Mouse (Mus musculus): ENCODE results near the gene Tarbp2. TPM values are rescaled to one million over a fixed set of nuclear protein-coding genes. Genes with fewer than 3 reads are reported as not detected.

The Tarbp2 gene
- polyA plus RNA-seq, 1 experiment from 2014 or later: 105 TPM

GRCm38 (mm10) chr15:102503924-102504782 lies 13.8 kb upstream of the Tarbp2 start:
- 85% methylated on average over 9 of the region's 9 CpGs for WGBS

GRCm38 (mm10) chr15:102505073-102505769 lies 12.8 kb upstream of the Tarbp2 start:
- Histone ChIP-seq H3K9ac (ENCODE audit: low read depth, low read length) (no peak overlapping the region), H3K9me3 (ENCODE audit: control insufficient read depth, low read length) (no peaks in the 10 kb centered on the region), H3K27me3 (replicated peaks; ENCODE audit: control insufficient read depth, insufficient read depth, low read length) (no peaks in the 10 kb centered on the region), H3K4me2 (ENCODE audit: low read depth, low read length) (no peak overlapping the region), H3K36me3 (ENCODE audit: control insufficient read depth, insufficient read depth, low read length) (peaks cover 16% of the 10 kb centered on the region), H3K4me3 (ENCODE audit: low read length) (no peak overlapping the region), H3K27ac (ENCODE audit: low read length) (no peak overlapping the region), H3K4me1 (ENCODE audit: control insufficient read depth, insufficient read depth, low read length) (peaks cover 12% of the 10 kb centered on the region)
- ATAC-seq: no peak
- WGBS: 68% methylated on average over 12 of the region's 12 CpGs

More at GRCm38 (mm10) chr15:102503924-102504782, 13.8 kb upstream of the Tarbp2 start:
- no peak overlapping the region for H3K4me2 ChIP-seq (ENCODE audit: low read depth, low read length)
- peaks cover 14% of the 10 kb centered on the region for H3K4me1 ChIP-seq (ENCODE audit: control insufficient read depth, insufficient read depth, low read length)
- ATAC-seq: no peak
- no peak overlapping the region for H3K4me3 ChIP-seq (ENCODE audit: low read length)
- no peaks in the 10 kb centered on the region for H3K27me3 ChIP-seq (replicated peaks; ENCODE audit: control insufficient read depth, insufficient read depth, low read length)
- H3K36me3 ChIP-seq (ENCODE audit: control insufficient read depth, insufficient read depth, low read length): peaks cover 16% of the 10 kb centered on the region
- H3K9me3 ChIP-seq (ENCODE audit: control insufficient read depth, low read length): no peaks in the 10 kb centered on the region
- no peak overlapping the region for H3K27ac ChIP-seq (ENCODE audit: low read length)
- no peak overlapping the region for H3K9ac ChIP-seq (ENCODE audit: low read depth, low read length)

GRCm38 (mm10) chr15:102505770-102506463 lies 12.1 kb upstream of the Tarbp2 start:
- no peak for ATAC-seq
- Histone ChIP-seq H3K27me3 (replicated peaks; ENCODE audit: control insufficient read depth, insufficient read depth, low read length) (no peaks in the 10 kb centered on the region), H3K27ac (ENCODE audit: low read length) (peak overlapping the region; percentile 30; the same call in 1 of the 2 replicates), H3K4me1 (ENCODE audit: control insufficient read depth, insufficient read depth, low read length) (peaks cover 14% of the 10 kb centered on the region), H3K9ac (ENCODE audit: low read depth, low read length) (no peak overlapping the region), H3K9me3 (ENCODE audit: control insufficient read depth, low read length) (no peaks in the 10 kb centered on the region), H3K36me3 (ENCODE audit: control insufficient read depth, insufficient read depth, low read length) (peaks cover 16% of the 10 kb centered on the region), H3K4me3 (ENCODE audit: low read length) (no peak overlapping the region), H3K4me2 (ENCODE audit: low read depth, low read length) (no peak overlapping the region)
- 85% methylated on average over 9 of the region's 9 CpGs for WGBS

GRCm38 (mm10) chr15:102506464-102506830 lies 11.5 kb upstream of the Tarbp2 start:
- Histone ChIP-seq H3K36me3 (ENCODE audit: control insufficient read depth, insufficient read depth, low read length) (peaks cover 11% of the 10 kb centered on the region), H3K9ac (ENCODE audit: low read depth, low read length) (no peak overlapping the region), H3K4me1 (ENCODE audit: control insufficient read depth, insufficient read depth, low read length) (peaks cover 13% of the 10 kb centered on the region), H3K27ac (ENCODE audit: low read length) (peak overlapping the region; percentile 30; the same call in 1 of the 2 replicates), H3K4me2 (ENCODE audit: low read depth, low read length) (no peak overlapping the region), H3K27me3 (replicated peaks; ENCODE audit: control insufficient read depth, insufficient read depth, low read length) (no peaks in the 10 kb centered on the region), H3K9me3 (ENCODE audit: control insufficient read depth, low read length) (no peaks in the 10 kb centered on the region), H3K4me3 (ENCODE audit: low read length) (no peak overlapping the region)
- 19% methylated on average over 2 of the region's 2 CpGs for WGBS
- ATAC-seq: no peak

- H3K9me3 ChIP-seq (ENCODE audit: control insufficient read depth, low read length): no peaks in the 10 kb centered on the region
- 87% methylated on average over 1 of the region's 1 CpGs for WGBS
- H3K27me3 ChIP-seq (replicated peaks; ENCODE audit: control insufficient read depth, insufficient read depth, low read length): no peaks in the 10 kb centered on the region
- no peak overlapping the region for H3K9ac ChIP-seq (ENCODE audit: low read depth, low read length)
- H3K4me1 ChIP-seq (ENCODE audit: control insufficient read depth, insufficient read depth, low read length): peaks cover 13% of the 10 kb centered on the region
- no peak for ATAC-seq
- H3K36me3 ChIP-seq (ENCODE audit: control insufficient read depth, insufficient read depth, low read length): peaks cover 7% of the 10 kb centered on the region; the same call in 1 of the 2 replicates
- no peak overlapping the region for H3K4me3 ChIP-seq (ENCODE audit: low read length)
- H3K27ac ChIP-seq (ENCODE audit: low read length): no peak overlapping the region
- no peak overlapping the region for H3K4me2 ChIP-seq (ENCODE audit: low read depth, low read length)
Observed at GRCm38 (mm10) chr15:102506864-102507263, 11.1 kb upstream of the Tarbp2 start.

- Histone ChIP-seq H3K9me3 (ENCODE audit: control insufficient read depth, low read length) (no peaks in the 10 kb centered on the region), H3K4me3 (ENCODE audit: low read length) (no peak overlapping the region), H3K4me2 (ENCODE audit: low read depth, low read length) (no peak overlapping the region), H3K9ac (ENCODE audit: low read depth, low read length) (no peak overlapping the region), H3K4me1 (ENCODE audit: control insufficient read depth, insufficient read depth, low read length) (peaks cover 19% of the 10 kb centered on the region), H3K36me3 (ENCODE audit: control insufficient read depth, insufficient read depth, low read length) (peaks cover 7% of the 10 kb centered on the region; the same call in 1 of the 2 replicates), H3K27ac (ENCODE audit: low read length) (no peak overlapping the region), H3K27me3 (replicated peaks; ENCODE audit: control insufficient read depth, insufficient read depth, low read length) (no peaks in the 10 kb centered on the region)
- ATAC-seq: no peak
Observed at GRCm38 (mm10) chr15:102507561-102507960, 10.4 kb upstream of the Tarbp2 start.

GRCm38 (mm10) chr15:102508336-102508735 lies 9.7 kb upstream of the Tarbp2 start:
- Histone ChIP-seq H3K27ac (ENCODE audit: low read length) (no peak overlapping the region), H3K27me3 (replicated peaks; ENCODE audit: control insufficient read depth, insufficient read depth, low read length) (no peaks in the 10 kb centered on the region), H3K9me3 (ENCODE audit: control insufficient read depth, low read length) (no peaks in the 10 kb centered on the region), H3K4me2 (ENCODE audit: low read depth, low read length) (no peak overlapping the region), H3K4me3 (ENCODE audit: low read length) (no peak overlapping the region), H3K4me1 (ENCODE audit: control insufficient read depth, insufficient read depth, low read length) (peaks cover 19% of the 10 kb centered on the region), H3K36me3 (ENCODE audit: control insufficient read depth, insufficient read depth, low read length) (peaks cover 7% of the 10 kb centered on the region; the same call in 1 of the 2 replicates), H3K9ac (ENCODE audit: low read depth, low read length) (no peak overlapping the region)
- 84% methylated on average over 3 of the region's 3 CpGs for WGBS
- ATAC-seq: no peak

GRCm38 (mm10) chr15:102510110-102510509 lies 7.9 kb upstream of the Tarbp2 start:
- Histone ChIP-seq H3K4me3 (ENCODE audit: low read length) (peak overlapping the region; percentile 77), H3K4me2 (ENCODE audit: low read depth, low read length) (peak overlapping the region; percentile 98), H3K9me3 (ENCODE audit: control insufficient read depth, low read length) (no peaks in the 10 kb centered on the region), H3K27me3 (replicated peaks; ENCODE audit: control insufficient read depth, insufficient read depth, low read length) (no peaks in the 10 kb centered on the region), H3K36me3 (ENCODE audit: control insufficient read depth, insufficient read depth, low read length) (0 out of 2 replicates have a peak, but pooled peaks cover under 1% of the 10 kb centered on the region), H3K4me1 (ENCODE audit: control insufficient read depth, insufficient read depth, low read length) (peaks cover 19% of the 10 kb centered on the region), H3K9ac (ENCODE audit: low read depth, low read length) (peak overlapping the region; percentile 77), H3K27ac (ENCODE audit: low read length) (peak overlapping the region; percentile 72)
- WGBS: 6% methylated on average over 9 of the region's 9 CpGs
- peak; percentile 43 for ATAC-seq

All from intestine, embryonic 16.5 days (tissue).